Comparison of ENCODE assay signal across 27 mouse cellular contexts in genomic region chr2:131221853-131222515, GRCm38 (mm10). TPM values are rescaled to one million over a fixed set of nuclear protein-coding genes. Genes with fewer than 3 reads are reported as not detected.
DNase-seq lines count a peak whose midpoint lies in the region; ATAC-seq and TF ChIP-seq lines count a peak whose summit lies in the region.
"Had no signal": no experiment of that assay in that cellular context is flagged by ENCODE, and none has a peak within 500 bp of the region (broad histone marks: within the 10 kb centered on the region; RNA-seq: fewer than 3 reads in every experiment).

No protein-coding gene starts in this region.

- 32% methylated on average over 3 of the region's 3 CpGs for WGBS in intestine, postnatal 0 days
- 34% methylated on average over 3 of the region's 3 CpGs for WGBS in liver, embryonic 15.5 days (ENCODE audit: insufficient replicate concordance)
- WGBS in midbrain, embryonic 15.5 days, result 84% methylated on average over 3 of the region's 3 CpGs
- 84% methylated on average over 3 of the region's 3 CpGs for WGBS in forebrain, embryonic 14.5 days

- no peak overlapping the region for H3K9ac ChIP-seq in intestine, postnatal 0 days (ENCODE audit: low read depth, low read length)
- H3K9ac ChIP-seq in liver, embryonic 15.5 days, result peak overlapping the region; percentile 37; the same call in 1 of the 2 replicates
- H3K9ac ChIP-seq in midbrain, embryonic 15.5 days, result no peak overlapping the region
- H3K9ac ChIP-seq in forebrain, embryonic 14.5 days (ENCODE audit: low read length), result no peak overlapping the region
- H3K9ac ChIP-seq: forebrain, embryonic 13.5 days; hindbrain, embryonic 14.5 days; neural tube, embryonic 13.5 days; stomach, embryonic 15.5 days had no signal

- peak; percentile 77 for ATAC-seq in intestine, postnatal 0 days
- no peak for ATAC-seq in liver, embryonic 15.5 days (ENCODE audit: insufficient read depth)
- ATAC-seq in midbrain, embryonic 15.5 days (replicated peaks), result no peak
- ATAC-seq in forebrain, embryonic 14.5 days, result no peak
- ATAC-seq: forebrain, embryonic 13.5 days; lung, postnatal 0 days; midbrain, embryonic 16.5 days; Patski had no signal

- no peak overlapping the region for H3K4me2 ChIP-seq in intestine, postnatal 0 days (replicated peaks; ENCODE audit: low read depth)
- H3K4me2 ChIP-seq in liver, embryonic 15.5 days, result peak overlapping the region; percentile 51; the same call in 1 of the 2 replicates
- H3K4me2 ChIP-seq in midbrain, embryonic 15.5 days, result no peak overlapping the region
- no peak overlapping the region for H3K4me2 ChIP-seq in forebrain, embryonic 14.5 days (ENCODE audit: low read length)
- H3K4me2 ChIP-seq: forebrain, embryonic 13.5 days; heart, embryonic 11.5 days; hindbrain, embryonic 14.5 days; neural tube, embryonic 13.5 days; stomach, embryonic 15.5 days had no signal

- 0 out of 2 replicates have a peak, but pooled peaks cover 2% of the 10 kb centered on the region for H3K4me1 ChIP-seq in intestine, postnatal 0 days (replicated peaks; ENCODE audit: control insufficient read depth, insufficient read depth, low read length)
- H3K4me1 ChIP-seq in liver, embryonic 15.5 days (replicated peaks), result peaks cover 74% of the 10 kb centered on the region
- no peaks in the 10 kb centered on the region for H3K4me1 ChIP-seq in midbrain, embryonic 15.5 days
- H3K4me1 ChIP-seq in forebrain, embryonic 14.5 days (ENCODE audit: control insufficient read depth, insufficient read depth, low read length), result no peaks in the 10 kb centered on the region
- H3K4me1 ChIP-seq: forebrain, embryonic 13.5 days; neural tube, embryonic 13.5 days; stomach, embryonic 15.5 days had no signal

- DNase-seq in kidney, adult 9 months, result peak; percentile 33
- no peak for DNase-seq in kidney, postnatal 4 days
- no peak for DNase-seq in forebrain, embryonic 14.5 days (ENCODE audit: low spot score)
- no peak for DNase-seq in retina, embryonic 14.5 days (ENCODE audit: low spot score)
- DNase-seq: adrenal gland, postnatal 14 days; cerebellum, adult 11 months; cerebellum, adult 9-10 months; cerebellum, postnatal 36 days; gastrocnemius, postnatal 25 days; heart, postnatal 4 days; lung, adult 18-20 months; lung, postnatal 4 days; retina, postnatal 1 day; right cerebral cortex, postnatal 14 days had no signal

- no peaks in the 10 kb centered on the region for H3K27me3 ChIP-seq in intestine, postnatal 0 days (replicated peaks; ENCODE audit: control insufficient read depth, insufficient read depth, low read length)
- H3K27me3 ChIP-seq in liver, embryonic 15.5 days, result no peaks in the 10 kb centered on the region
- H3K27me3 ChIP-seq in midbrain, embryonic 15.5 days (replicated peaks), result no peaks in the 10 kb centered on the region
- H3K27me3 ChIP-seq in forebrain, embryonic 14.5 days (replicated peaks; ENCODE audit: control insufficient read depth, insufficient read depth, low read length), result no peaks in the 10 kb centered on the region
- H3K27me3 ChIP-seq: neural tube, embryonic 13.5 days; Patski; stomach, embryonic 15.5 days had no signal

- H3K36me3 ChIP-seq in intestine, postnatal 0 days (ENCODE audit: control insufficient read depth, insufficient read depth), result no peaks in the 10 kb centered on the region
- H3K36me3 ChIP-seq in liver, embryonic 15.5 days (replicated peaks), result no peaks in the 10 kb centered on the region
- no peaks in the 10 kb centered on the region for H3K36me3 ChIP-seq in midbrain, embryonic 15.5 days (replicated peaks)
- no peaks in the 10 kb centered on the region for H3K36me3 ChIP-seq in forebrain, embryonic 14.5 days (ENCODE audit: control insufficient read depth, insufficient read depth, low read length)
- H3K36me3 ChIP-seq: G1E; neural tube, embryonic 13.5 days; stomach, embryonic 15.5 days had no signal

- no peaks in the 10 kb centered on the region for H3K9me3 ChIP-seq in intestine, postnatal 0 days (ENCODE audit: control insufficient read depth)
- no peaks in the 10 kb centered on the region for H3K9me3 ChIP-seq in liver, embryonic 15.5 days (replicated peaks)
- H3K9me3 ChIP-seq in midbrain, embryonic 15.5 days, result no peaks in the 10 kb centered on the region
- H3K9me3 ChIP-seq in forebrain, embryonic 14.5 days (replicated peaks; ENCODE audit: control insufficient read depth, low read length), result no peaks in the 10 kb centered on the region
- H3K9me3 ChIP-seq: forebrain, embryonic 13.5 days; neural tube, embryonic 13.5 days; stomach, embryonic 15.5 days had no signal

- H3K27ac ChIP-seq in intestine, postnatal 0 days (ENCODE audit: low read depth, low read length), result peak overlapping the region; percentile 70
- peak overlapping the region; percentile 96 for H3K27ac ChIP-seq in liver, embryonic 15.5 days (replicated peaks)
- no peak overlapping the region for H3K27ac ChIP-seq in midbrain, embryonic 15.5 days
- H3K27ac ChIP-seq in forebrain, embryonic 14.5 days (ENCODE audit: low read depth, low read length), result no peak overlapping the region
- H3K27ac ChIP-seq: forebrain, embryonic 13.5 days; hindbrain, embryonic 14.5 days; neural tube, embryonic 13.5 days; stomach, embryonic 15.5 days had no signal

- no peak for TF ChIP-seq CTCF in intestine, postnatal 0 days (IDR thresholded peaks at IDR 0.05; ENCODE audit: low read depth)

- no peak overlapping the region for H3K4me3 ChIP-seq in intestine, postnatal 0 days (ENCODE audit: low read depth, low read length)
- no peak overlapping the region for H3K4me3 ChIP-seq in liver, embryonic 15.5 days (replicated peaks)
- H3K4me3 ChIP-seq in midbrain, embryonic 15.5 days, result no peak overlapping the region
- H3K4me3 ChIP-seq in forebrain, embryonic 14.5 days (ENCODE audit: low read depth, low read length), result no peak overlapping the region
- H3K4me3 ChIP-seq: forebrain, embryonic 13.5 days; myocyte; neural tube, embryonic 13.5 days; stomach, embryonic 15.5 days had no signal

RNA-seq across cellular contexts. Expression of gene Mavs, which starts 11.9 kb away (rescaled TPM):
- polyA plus RNA-seq in intestine, postnatal 0 days (2015; fragmentation: Nextera tagmentation; extraction: Ambion mirVana), result 27.2 and 28.5 TPM in 2 replicates
- polyA plus RNA-seq in liver, embryonic 15.5 days (2015; fragmentation: Nextera tagmentation; extraction: Ambion mirVana), result 29.8 and 33.5 TPM in 2 replicates
- 5.7 and 7.6 TPM in 2 replicates for polyA plus RNA-seq in midbrain, embryonic 15.5 days (2015; fragmentation: Nextera tagmentation; extraction: Ambion mirVana)
- polyA plus RNA-seq in forebrain, embryonic 14.5 days (2014; fragmentation: Nextera tagmentation; extraction: Ambion mirVana), result 6.5 and 6.6 TPM in 2 replicates

RNA-seq across cellular contexts. Expression of gene Ap5s1, which starts 15.1 kb away (rescaled TPM):
- polyA plus RNA-seq in intestine, postnatal 0 days (2015; fragmentation: Nextera tagmentation; extraction: Ambion mirVana), result 37.3 and 37.5 TPM in 2 replicates
- polyA plus RNA-seq in liver, embryonic 15.5 days (2015; fragmentation: Nextera tagmentation; extraction: Ambion mirVana), result 16.6 and 18.3 TPM in 2 replicates
- 36.5 and 37.5 TPM in 2 replicates for polyA plus RNA-seq in midbrain, embryonic 15.5 days (2015; fragmentation: Nextera tagmentation; extraction: Ambion mirVana)
- 29.9 and 30.3 TPM in 2 replicates for polyA plus RNA-seq in forebrain, embryonic 14.5 days (2014; fragmentation: Nextera tagmentation; extraction: Ambion mirVana)

RNA-seq across cellular contexts. Expression of gene Spef1, which starts 34.9 kb away (rescaled TPM):
- polyA plus RNA-seq in intestine, postnatal 0 days (2015; fragmentation: Nextera tagmentation; extraction: Ambion mirVana), result 2.0 and 2.1 TPM in 2 replicates
- 1.6 and 1.8 TPM in 2 replicates for polyA plus RNA-seq in liver, embryonic 15.5 days (2015; fragmentation: Nextera tagmentation; extraction: Ambion mirVana)
- polyA plus RNA-seq in midbrain, embryonic 15.5 days (2015; fragmentation: Nextera tagmentation; extraction: Ambion mirVana), result 10.6 and 11.3 TPM in 2 replicates
- polyA plus RNA-seq in forebrain, embryonic 14.5 days (2014; fragmentation: Nextera tagmentation; extraction: Ambion mirVana), result 10.1 and 11.8 TPM in 2 replicates

RNA-seq across cellular contexts. Expression of gene Cdc25b, which starts 35.2 kb away (rescaled TPM):
- 10.9 and 12.4 TPM in 2 replicates for polyA plus RNA-seq in intestine, postnatal 0 days (2015; fragmentation: Nextera tagmentation; extraction: Ambion mirVana)
- 236 and 279 TPM in 2 replicates for polyA plus RNA-seq in liver, embryonic 15.5 days (2015; fragmentation: Nextera tagmentation; extraction: Ambion mirVana)
- 23.9 and 27.0 TPM in 2 replicates for polyA plus RNA-seq in midbrain, embryonic 15.5 days (2015; fragmentation: Nextera tagmentation; extraction: Ambion mirVana)
- polyA plus RNA-seq in forebrain, embryonic 14.5 days (2014; fragmentation: Nextera tagmentation; extraction: Ambion mirVana), result 30.0 and 32.0 TPM in 2 replicates

RNA-seq across cellular contexts. Expression of gene Pank2, which starts 40.3 kb away (rescaled TPM):
- polyA plus RNA-seq in intestine, postnatal 0 days (2015; fragmentation: Nextera tagmentation; extraction: Ambion mirVana), result 32.4 and 35.1 TPM in 2 replicates
- polyA plus RNA-seq in liver, embryonic 15.5 days (2015; fragmentation: Nextera tagmentation; extraction: Ambion mirVana), result 21.7 and 22.0 TPM in 2 replicates
- polyA plus RNA-seq in midbrain, embryonic 15.5 days (2015; fragmentation: Nextera tagmentation; extraction: Ambion mirVana), result 24.6 and 24.7 TPM in 2 replicates
- 29.4 and 34.4 TPM in 2 replicates for polyA plus RNA-seq in forebrain, embryonic 14.5 days (2014; fragmentation: Nextera tagmentation; extraction: Ambion mirVana)

Comparison
In these comparisons a context has a peak if more than half of its experiments do, and no peak if none do; other contexts are left out.
1. H3K27ac ChIP-seq: peak in intestine, postnatal 0 days (single experiment) and liver, embryonic 15.5 days (single experiment); none in midbrain, embryonic 15.5 days (single experiment) and forebrain, embryonic 14.5 days (single experiment).